Mouse (Mus musculus) lung, embryonic 15.5 days (tissue): ENCODE results near the gene Itpk1. TPM values are rescaled to one million over a fixed set of nuclear protein-coding genes. Genes with fewer than 3 reads are reported as not detected.
"Not testable (repeated sequence)": the region's sequence is repeated elsewhere in the genome, so short reads cannot be mapped to it uniquely, and the experiment has no call there.

ENCODE experiments used
- ATAC-seq: fragments of 200-750 bp; cut with Nextera tagmentation; 2 replicates; pipeline ENCODE4 v1.8.0; 2017; ENCODE audit warnings: moderate number of reproducible peaks, borderline replicate concordance; ENCODE audit not compliant: low FRiP score, low TSS enrichment; ENCODE audit errors: extremely low read depth
- H3K27ac ChIP-seq: fragments of 300-500 bp; sonication (generic); 2 replicates; pipeline ENCODE4 v1.5.1; 2015; ENCODE audit warnings: moderate library complexity, mild to moderate bottlenecking, inconsistent platforms
- H3K27me3 ChIP-seq: fragments of 300-500 bp; sonication (generic); 2 replicates; pipeline ENCODE4 v1.6.1; 2015; ENCODE audit warnings: inconsistent platforms
- H3K36me3 ChIP-seq: fragments of 300-500 bp; sonication (generic); 2 replicates; pipeline ENCODE4 v1.6.1; 2015; ENCODE audit warnings: inconsistent platforms
- H3K4me1 ChIP-seq: fragments of 300-500 bp; sonication (generic); 2 replicates; pipeline ENCODE4 v1.6.1; 2015; ENCODE audit warnings: inconsistent platforms
- H3K4me2 ChIP-seq: fragments of 300-500 bp; sonication (generic); 2 replicates; pipeline ENCODE4 v1.6.1; 2015; ENCODE audit warnings: inconsistent platforms, mild to moderate bottlenecking, moderate library complexity
- H3K4me3 ChIP-seq: fragments of 300-500 bp; sonication (generic); 2 replicates; pipeline ENCODE4 v1.5.1; 2015; ENCODE audit warnings: mild to moderate bottlenecking, inconsistent platforms
- H3K9ac ChIP-seq: fragments of 300-500 bp; sonication (generic); 2 replicates; pipeline ENCODE4 v1.6.1; 2015; ENCODE audit warnings: inconsistent platforms
- H3K9me3 ChIP-seq: fragments of 300-500 bp; sonication (generic); 2 replicates; pipeline ENCODE4 v1.6.1; 2016; ENCODE audit warnings: inconsistent platforms
- WGBS: fragments of 180-500 bp; shearing (Covaris S2); methylation state at CpG from one replicate; pipeline ENCODE4 v1.1.7; 2015; 5-methylcytosine and 5-hydroxymethylcytosine counted together
- polyA plus RNA-seq: library from polyadenylated mRNA; unstranded; fragments of >200 nt; fragmentation: Nextera tagmentation; extraction: Ambion mirVana; gene quantifications from 2 replicates; pipeline ENCODE4 v1.2.1, GENCODE M21; 2015

Itpk1 gene
- polyA plus RNA-seq, 1 experiment from 2014 or later: 9.6 TPM

DNA sequence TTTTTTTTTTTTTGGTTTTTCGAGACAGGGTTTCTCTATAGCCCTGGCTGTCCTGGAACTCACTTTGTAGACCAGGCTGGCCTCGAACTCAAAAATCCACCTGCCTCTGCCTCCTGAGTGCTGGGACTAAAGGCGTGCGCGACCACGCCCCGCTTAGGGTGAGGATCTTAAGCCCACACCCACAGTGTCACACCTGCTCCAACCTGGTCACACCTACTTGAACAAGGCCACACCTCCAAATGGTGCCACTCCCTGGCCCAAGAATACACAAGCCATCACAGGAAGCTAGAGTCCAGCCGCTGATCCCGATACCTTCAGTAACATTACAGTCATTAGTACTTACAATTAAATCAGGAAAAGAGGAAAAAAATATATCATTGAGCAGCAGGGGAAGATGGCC, 74.3 kb downstream of the Itpk1 start:
- not testable (repeated sequence) for ATAC-seq, H3K36me3 ChIP-seq, H3K9me3 ChIP-seq, H3K4me1 ChIP-seq, H3K27me3 ChIP-seq, H3K4me2 ChIP-seq, H3K27ac ChIP-seq, H3K4me3 ChIP-seq, H3K9ac ChIP-seq
- 92% methylated on average over 9 of the region's 9 CpGs for WGBS

DNA sequence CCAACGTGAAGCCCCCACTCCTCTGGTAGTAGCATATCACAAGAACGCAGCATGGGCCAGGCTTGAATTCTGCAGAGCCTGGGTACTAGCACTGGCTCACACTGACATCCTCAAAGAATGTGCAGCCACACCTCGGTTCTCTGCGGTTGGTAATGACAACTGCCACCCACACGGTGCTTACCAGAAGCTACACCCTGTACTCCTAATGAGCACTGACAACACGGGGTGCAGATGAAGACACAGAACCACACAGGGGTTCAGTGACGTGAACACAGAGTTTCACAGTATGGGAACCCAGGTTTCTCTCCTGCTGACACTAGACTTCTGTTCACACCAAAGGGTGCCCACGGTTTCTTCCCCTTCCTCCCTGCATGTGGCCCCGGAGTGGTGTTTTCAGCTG, 76.5 kb downstream of the Itpk1 start:
- no peaks in the 10 kb centered on the region for H3K36me3 ChIP-seq
- H3K9ac ChIP-seq: no peak overlapping the region
- H3K27me3 ChIP-seq: no peaks in the 10 kb centered on the region
- H3K4me2 ChIP-seq: no peak overlapping the region
- H3K9me3 ChIP-seq: no peaks in the 10 kb centered on the region
- H3K4me3 ChIP-seq: no peak overlapping the region
- peaks cover 5% of the 10 kb centered on the region; the same call in 1 of the 2 replicates for H3K4me1 ChIP-seq
- no peak overlapping the region for H3K27ac ChIP-seq
- no peak for ATAC-seq
- 67% methylated on average over 9 of the region's 9 CpGs for WGBS

DNA sequence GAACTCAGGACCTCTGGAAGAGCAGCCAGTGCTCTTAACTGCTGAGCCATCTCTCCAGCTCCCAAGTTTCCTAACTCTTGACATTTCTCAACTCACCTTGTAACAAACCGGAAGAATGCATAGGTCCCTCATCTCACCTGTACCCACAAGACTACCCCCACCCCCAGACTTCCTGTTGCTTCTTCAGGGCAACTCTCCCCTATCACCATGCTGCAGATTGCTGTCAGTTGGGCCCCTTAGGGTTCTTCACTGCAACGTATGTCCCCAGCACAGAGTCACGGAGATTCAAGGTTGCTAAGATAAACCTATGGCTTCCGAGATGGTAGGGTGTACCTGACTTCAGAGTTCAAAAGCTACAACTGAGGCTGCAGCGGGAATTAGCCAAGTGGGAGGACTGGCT, 77.2 kb downstream of the Itpk1 start:
- 87% methylated on average over 5 of the region's 5 CpGs for WGBS
- ATAC-seq: no peak

DNA sequence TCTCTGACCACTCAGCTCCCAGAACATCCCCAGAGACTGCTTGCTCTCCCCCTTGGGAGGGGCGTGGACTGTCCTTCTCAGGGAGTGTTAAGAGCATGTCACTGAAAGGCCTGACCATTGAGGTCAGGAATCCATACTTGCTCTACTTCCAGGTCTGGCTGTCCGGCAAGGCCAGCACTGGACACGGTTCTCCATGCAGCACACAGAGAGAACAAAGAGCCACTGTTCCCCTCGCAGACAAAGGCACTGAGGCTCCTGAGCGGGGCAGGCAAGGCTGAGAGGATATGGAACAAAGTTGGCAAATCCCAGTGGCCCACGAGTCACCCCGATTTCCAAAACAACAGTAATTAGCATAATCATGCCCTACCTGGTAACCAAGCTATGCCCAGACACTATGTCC, 77.9 kb downstream of the Itpk1 start:
- no peak overlapping the region for H3K4me3 ChIP-seq
- no peaks in the 10 kb centered on the region for H3K27me3 ChIP-seq
- no peak for ATAC-seq
- no peak overlapping the region for H3K4me2 ChIP-seq
- no peaks in the 10 kb centered on the region for H3K9me3 ChIP-seq
- no peak overlapping the region for H3K9ac ChIP-seq
- no peaks in the 10 kb centered on the region for H3K4me1 ChIP-seq
- H3K36me3 ChIP-seq: no peaks in the 10 kb centered on the region
- H3K27ac ChIP-seq: no peak overlapping the region
- WGBS: 57% methylated on average over 7 of the region's 7 CpGs

More for the DNA sequence above, 77.2 kb downstream of the Itpk1 start:
- Histone ChIP-seq H3K4me3 (no peak overlapping the region), H3K27me3 (no peaks in the 10 kb centered on the region), H3K36me3 (no peaks in the 10 kb centered on the region), H3K4me2 (no peak overlapping the region), H3K9me3 (no peaks in the 10 kb centered on the region), H3K9ac (no peak overlapping the region), H3K4me1 (no peaks in the 10 kb centered on the region), H3K27ac (no peak overlapping the region)

DNA sequence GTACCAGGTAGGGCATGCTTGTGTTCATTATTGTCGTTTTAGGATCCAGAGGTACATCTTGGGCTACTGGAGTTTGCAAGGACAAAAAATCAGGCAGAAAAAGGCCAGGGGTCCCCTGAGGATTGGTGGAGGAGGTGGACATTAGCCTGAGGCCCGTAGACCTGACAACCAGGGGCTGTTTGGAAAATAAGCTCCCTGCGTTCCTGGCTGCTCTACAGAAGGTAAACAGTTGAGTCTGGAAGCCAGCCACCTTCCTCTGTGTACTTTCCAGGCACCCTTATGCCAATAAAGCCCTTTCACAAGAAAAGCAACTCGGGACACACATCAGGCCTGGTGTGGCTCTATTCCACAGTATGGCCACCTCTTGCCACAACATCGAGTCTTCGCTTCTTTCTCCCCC, 79.0 kb downstream of the Itpk1 start:
- WGBS: 54% methylated on average over 6 of the region's 6 CpGs
- no peak for ATAC-seq
- H3K9me3 ChIP-seq: no peaks in the 10 kb centered on the region

DNA sequence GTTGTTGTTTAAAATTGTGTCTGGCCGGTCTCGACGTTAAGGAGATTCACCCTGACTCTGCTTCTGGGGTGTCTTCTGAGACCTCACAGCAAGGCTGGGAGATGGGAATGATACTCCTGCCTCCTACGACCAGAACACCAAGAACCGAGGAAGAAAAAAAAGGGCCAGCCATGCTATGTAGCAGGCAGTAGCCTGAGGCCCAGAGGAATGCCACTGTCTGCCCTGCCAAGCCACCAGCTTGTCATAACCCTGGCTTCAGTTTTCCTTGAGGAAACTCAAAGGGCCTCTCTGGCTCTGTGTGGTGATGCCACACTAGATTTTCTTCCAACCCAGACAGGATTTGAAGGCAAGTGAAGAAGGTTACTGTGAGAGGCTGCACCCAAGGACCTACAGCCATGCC, 79.6 kb downstream of the Itpk1 start:
- Histone ChIP-seq H3K4me1 (no peaks in the 10 kb centered on the region), H3K4me3 (no peak overlapping the region), H3K27me3 (no peaks in the 10 kb centered on the region), H3K9me3 (no peaks in the 10 kb centered on the region), H3K36me3 (no peaks in the 10 kb centered on the region), H3K9ac (no peak overlapping the region), H3K4me2 (no peak overlapping the region), H3K27ac (no peak overlapping the region)
- 69% methylated on average over 5 of the region's 5 CpGs for WGBS
- no peak for ATAC-seq

More for the DNA sequence above, 79.0 kb downstream of the Itpk1 start:
- Histone ChIP-seq H3K4me2 (no peak overlapping the region), H3K27ac (no peak overlapping the region), H3K9ac (no peak overlapping the region), H3K27me3 (no peaks in the 10 kb centered on the region), H3K4me1 (no peaks in the 10 kb centered on the region), H3K4me3 (no peak overlapping the region), H3K36me3 (no peaks in the 10 kb centered on the region)

DNA sequence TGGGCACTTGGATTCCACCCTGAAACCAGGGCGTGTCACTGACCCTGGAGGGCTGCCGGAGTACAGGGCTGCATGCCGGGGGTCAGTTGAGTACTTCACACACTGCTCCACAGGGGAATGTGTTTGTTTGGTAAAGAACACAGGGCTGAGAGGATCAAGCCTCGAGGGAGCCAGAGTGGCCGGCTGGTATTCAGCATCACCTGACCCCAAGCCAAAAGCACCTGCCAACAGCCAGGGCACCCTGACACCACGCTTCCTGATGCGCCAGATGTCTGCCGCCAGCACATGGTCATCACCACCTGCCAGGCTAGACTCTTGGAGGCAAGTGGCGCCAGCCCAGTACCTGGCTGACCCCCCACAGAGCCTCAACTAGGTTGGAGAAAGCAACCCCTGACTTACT, 80.9 kb downstream of the Itpk1 start:
- 57% methylated on average over 9 of the region's 9 CpGs for WGBS
- Histone ChIP-seq H3K27me3 (no peaks in the 10 kb centered on the region), H3K9me3 (no peaks in the 10 kb centered on the region), H3K9ac (no peak overlapping the region), H3K4me1 (no peaks in the 10 kb centered on the region), H3K4me2 (no peak overlapping the region), H3K4me3 (no peak overlapping the region), H3K36me3 (no peaks in the 10 kb centered on the region), H3K27ac (no peak overlapping the region)
- ATAC-seq: no peak

DNA sequence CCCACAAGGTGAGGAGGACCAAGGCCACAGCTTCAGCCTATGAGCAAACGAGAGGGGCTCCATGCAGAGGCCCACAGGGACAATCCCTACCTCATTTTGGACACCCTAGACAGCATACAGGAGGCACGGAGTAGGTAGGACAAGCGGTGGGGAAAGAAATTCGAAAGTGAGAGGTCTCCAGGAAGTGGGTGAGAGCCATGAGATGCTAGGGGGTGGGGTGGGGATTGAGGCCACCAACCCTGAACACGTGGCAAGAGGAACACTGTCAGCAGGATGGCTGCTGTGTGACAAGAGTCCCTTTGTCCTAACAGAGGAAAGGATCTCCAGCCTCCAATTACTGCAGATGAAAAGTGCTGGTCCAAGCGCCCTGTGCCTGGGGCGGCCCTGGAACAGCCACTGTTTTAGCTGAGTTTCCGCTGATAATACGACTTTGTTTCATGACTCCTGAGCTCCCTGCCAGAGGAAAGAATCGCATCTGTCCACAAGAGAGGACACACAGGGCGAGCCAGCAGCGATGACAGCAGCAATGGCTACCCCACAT, 82.4 kb downstream of the Itpk1 start:
- no peak overlapping the region for H3K9ac ChIP-seq
- H3K27ac ChIP-seq: no peak overlapping the region
- no peak for ATAC-seq
- H3K9me3 ChIP-seq: no peaks in the 10 kb centered on the region
- H3K4me2 ChIP-seq: no peak overlapping the region
- 59% methylated on average over 12 of the region's 12 CpGs for WGBS
- no peaks in the 10 kb centered on the region for H3K36me3 ChIP-seq
- no peaks in the 10 kb centered on the region for H3K27me3 ChIP-seq
- no peak overlapping the region for H3K4me3 ChIP-seq
- H3K4me1 ChIP-seq: no peaks in the 10 kb centered on the region

DNA sequence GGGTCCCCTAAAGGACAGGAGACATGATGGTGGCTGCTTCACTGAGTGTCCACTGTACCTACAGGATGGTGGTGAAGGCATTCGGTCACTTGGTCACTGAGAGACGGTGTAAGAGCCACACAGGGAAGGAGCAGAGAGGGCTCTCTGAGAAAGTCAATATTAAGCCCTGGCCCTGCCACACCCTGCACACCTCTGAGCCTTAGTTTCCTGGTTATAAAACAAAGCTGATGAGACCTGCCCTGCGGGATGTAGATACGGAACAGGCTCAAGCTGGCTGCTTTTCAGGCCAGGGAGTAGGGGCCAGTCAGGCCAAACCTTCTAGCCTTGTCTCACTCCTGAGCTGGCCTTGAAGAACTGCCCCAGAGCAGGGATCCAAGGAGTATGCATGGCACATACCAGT, 82.9 kb downstream of the Itpk1 start:
- Histone ChIP-seq H3K4me2 (no peak overlapping the region), H3K4me1 (no peaks in the 10 kb centered on the region), H3K9ac (no peak overlapping the region), H3K27me3 (no peaks in the 10 kb centered on the region), H3K36me3 (no peaks in the 10 kb centered on the region), H3K9me3 (no peaks in the 10 kb centered on the region), H3K27ac (no peak overlapping the region), H3K4me3 (no peak overlapping the region)
- WGBS: 73% methylated on average over 4 of the region's 4 CpGs
- ATAC-seq: no peak

DNA sequence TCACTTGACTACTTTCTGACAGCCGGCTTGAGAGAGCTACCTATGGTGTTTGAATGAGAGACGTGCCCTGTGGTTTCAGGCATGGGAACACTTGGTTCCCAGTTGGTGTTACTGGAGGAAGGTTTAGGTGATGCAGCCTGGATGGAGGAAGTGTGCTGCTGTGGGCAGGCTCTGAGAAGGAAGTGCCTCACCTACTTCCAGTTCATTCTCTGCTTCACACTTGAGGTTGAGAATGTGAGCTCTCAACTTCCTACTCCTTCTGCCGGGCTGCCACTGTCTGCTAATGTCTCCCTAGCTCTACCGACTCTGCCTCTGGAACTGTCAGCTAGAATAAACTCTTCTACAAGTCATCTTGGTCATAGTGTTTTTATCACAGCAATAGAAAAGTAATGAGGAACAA, 83.5 kb downstream of the Itpk1 start:
- Histone ChIP-seq H3K27ac (no peak overlapping the region), H3K9me3 (no peaks in the 10 kb centered on the region), H3K27me3 (no peaks in the 10 kb centered on the region), H3K36me3 (no peaks in the 10 kb centered on the region), H3K4me1 (no peaks in the 10 kb centered on the region), H3K4me2 (no peak overlapping the region), H3K9ac (no peak overlapping the region), H3K4me3 (no peak overlapping the region)
- ATAC-seq: no peak
- 83% methylated on average over 4 of the region's 4 CpGs for WGBS

DNA sequence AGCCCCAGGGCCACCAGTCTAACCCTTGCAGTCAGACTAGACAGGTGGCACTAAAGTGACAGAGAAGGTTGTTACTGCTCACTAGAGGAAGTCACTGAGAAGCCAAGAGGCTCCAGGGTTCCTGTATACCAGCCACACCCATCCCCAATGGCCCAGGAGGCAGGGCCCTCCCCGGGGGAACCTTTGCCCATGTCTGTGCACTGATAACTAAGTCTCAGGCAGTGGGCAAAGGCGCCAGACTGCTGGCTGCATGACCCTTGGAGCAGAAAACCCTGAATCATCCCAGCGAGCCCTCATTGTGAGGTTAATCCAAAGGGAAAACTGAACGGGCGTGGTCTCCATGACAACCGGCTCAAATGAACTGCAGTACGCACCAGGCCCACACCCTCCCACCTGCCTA, 84.8 kb downstream of the Itpk1 start:
- H3K9me3 ChIP-seq: no peaks in the 10 kb centered on the region
- H3K9ac ChIP-seq: no peak overlapping the region
- ATAC-seq: no peak
- no peak overlapping the region for H3K27ac ChIP-seq
- WGBS: 60% methylated on average over 7 of the region's 7 CpGs
- H3K36me3 ChIP-seq: no peaks in the 10 kb centered on the region
- H3K4me1 ChIP-seq: no peaks in the 10 kb centered on the region
- no peak overlapping the region for H3K4me3 ChIP-seq
- no peak overlapping the region for H3K4me2 ChIP-seq
- no peaks in the 10 kb centered on the region for H3K27me3 ChIP-seq

DNA sequence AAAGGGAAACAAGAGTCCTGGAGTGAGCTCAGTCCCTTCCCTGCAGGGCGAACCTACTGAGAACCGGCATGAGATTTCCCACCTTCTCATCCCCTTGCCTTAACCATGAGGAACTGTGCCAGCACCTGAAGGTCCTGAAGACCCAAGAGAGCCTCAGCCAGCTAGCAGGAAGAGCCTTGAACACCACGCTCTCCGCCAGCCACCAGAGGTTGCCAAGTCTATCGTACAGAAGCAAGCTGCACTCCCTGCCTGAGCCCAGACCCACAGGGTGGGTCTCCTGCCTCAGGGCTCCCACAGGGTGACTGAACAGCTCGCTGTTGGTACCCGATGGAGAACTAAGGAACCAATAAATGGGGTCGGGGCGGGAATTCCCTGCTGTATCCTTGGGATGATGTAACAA, 86.6 kb downstream of the Itpk1 start:
- no peak overlapping the region for H3K9ac ChIP-seq
- H3K9me3 ChIP-seq: no peaks in the 10 kb centered on the region
- H3K27ac ChIP-seq: no peak overlapping the region
- no peaks in the 10 kb centered on the region for H3K27me3 ChIP-seq
- no peak for ATAC-seq
- H3K4me1 ChIP-seq: no peaks in the 10 kb centered on the region
- H3K36me3 ChIP-seq: no peaks in the 10 kb centered on the region
- no peak overlapping the region for H3K4me2 ChIP-seq
- WGBS: 66% methylated on average over 9 of the region's 9 CpGs
- H3K4me3 ChIP-seq: no peak overlapping the region

DNA sequence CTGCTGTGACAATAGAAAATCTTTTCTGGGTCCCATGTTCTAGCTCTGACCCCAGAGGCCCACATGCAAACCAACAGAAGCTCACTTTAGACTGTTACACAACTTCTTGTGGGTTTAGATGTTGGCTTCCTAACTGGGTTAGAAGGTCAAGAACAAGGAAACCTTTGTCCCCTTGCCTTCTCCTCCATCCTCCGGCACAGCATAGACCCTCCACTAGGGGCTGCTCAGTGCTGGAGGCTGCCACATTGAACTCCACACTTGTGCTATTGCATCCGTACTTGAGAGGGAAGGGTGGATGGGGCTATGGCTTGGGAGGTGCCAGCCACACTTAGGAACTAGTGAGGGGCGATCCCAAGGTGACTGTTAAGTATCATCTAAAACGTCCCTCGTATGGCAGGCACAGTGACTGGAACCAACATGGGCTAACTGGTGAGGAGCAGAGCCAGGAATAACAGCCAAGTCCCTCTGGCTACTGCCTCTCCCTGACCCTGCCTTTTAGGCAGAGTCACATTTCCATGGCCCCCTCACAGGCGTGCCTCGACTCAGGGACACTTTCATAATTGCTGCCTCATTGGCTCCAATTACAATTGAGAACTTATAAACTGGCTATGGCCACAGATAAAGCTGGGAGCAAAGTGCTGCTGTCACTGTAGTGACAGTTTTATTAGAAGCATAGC, 87.7 kb downstream of the Itpk1 start:
- 44% methylated on average over 7 of the region's 7 CpGs for WGBS
- Histone ChIP-seq H3K36me3 (no peaks in the 10 kb centered on the region), H3K27me3 (no peaks in the 10 kb centered on the region), H3K9ac (no peak overlapping the region), H3K27ac (no peak overlapping the region), H3K9me3 (no peaks in the 10 kb centered on the region), H3K4me3 (no peak overlapping the region), H3K4me2 (no peak overlapping the region), H3K4me1 (no peaks in the 10 kb centered on the region)
- ATAC-seq: no peak
